Mouse (Mus musculus): ENCODE measurements around the gene Nrros. TPM values are rescaled to one million over a fixed set of nuclear protein-coding genes. Genes with fewer than 3 reads are reported as not detected.

Nrros gene
- polyA plus RNA-seq, 1 experiment from 2014 or later, result 7.4 TPM

GRCm38 (mm10) chr16:32164396-32165027, 882 bp downstream of the Nrros start:
- Histone ChIP-seq H3K36me3 (ENCODE audit: control insufficient read depth, insufficient read depth, low read length) (no peaks in the 10 kb centered on the region), H3K27me3 (ENCODE audit: control insufficient read depth, insufficient read depth, low read length) (peaks cover 3% of the 10 kb centered on the region; the same call in 1 of the 2 replicates), H3K9me3 (ENCODE audit: control insufficient read depth, low read length) (no peaks in the 10 kb centered on the region), H3K27ac (ENCODE audit: low read depth, low read length) (no peak overlapping the region), H3K4me1 (ENCODE audit: control insufficient read depth, insufficient read depth, low read length) (peaks cover 5% of the 10 kb centered on the region; the same call in 1 of the 2 replicates), H3K4me2 (peak overlapping the region; percentile 44; the same call in 1 of the 2 replicates), H3K4me3 (ENCODE audit: low read depth, low read length) (0 out of 2 replicates have a peak overlapping the region, but pooled peaks have one; percentile 22), H3K9ac (ENCODE audit: low read length) (no peak overlapping the region)
- DNase-seq (ENCODE audit: low spot score, missing footprints), result no peak
- WGBS, result 72% methylated on average over 19 of the region's 19 CpGs
- no peak for ATAC-seq (ENCODE audit: low FRiP score)

- peaks cover 5% of the 10 kb centered on the region; the same call in 1 of the 2 replicates for H3K4me1 ChIP-seq (ENCODE audit: control insufficient read depth, insufficient read depth, low read length)
- H3K9ac ChIP-seq (ENCODE audit: low read length), result no peak overlapping the region
- DNase-seq (ENCODE audit: low spot score, missing footprints), result no peak
- no peak overlapping the region for H3K27ac ChIP-seq (ENCODE audit: low read depth, low read length)
- H3K27me3 ChIP-seq (ENCODE audit: control insufficient read depth, insufficient read depth, low read length), result peaks cover 3% of the 10 kb centered on the region; the same call in 1 of the 2 replicates
- 82% methylated on average over 5 of the region's 5 CpGs for WGBS
- no peaks in the 10 kb centered on the region for H3K36me3 ChIP-seq (ENCODE audit: control insufficient read depth, insufficient read depth, low read length)
- no peak overlapping the region for H3K4me3 ChIP-seq (ENCODE audit: low read depth, low read length)
- H3K4me2 ChIP-seq, result no peak overlapping the region
- no peaks in the 10 kb centered on the region for H3K9me3 ChIP-seq (ENCODE audit: control insufficient read depth, low read length)
- no peak for ATAC-seq (ENCODE audit: low FRiP score)
Observed at GRCm38 (mm10) chr16:32163891-32164290, 1.5 kb downstream of the Nrros start.

- H3K4me2 ChIP-seq, result no peak overlapping the region
- H3K4me3 ChIP-seq (ENCODE audit: low read depth, low read length), result no peak overlapping the region
- no peak overlapping the region for H3K27ac ChIP-seq (ENCODE audit: low read depth, low read length)
- ATAC-seq (ENCODE audit: low FRiP score), result no peak
- peaks cover 5% of the 10 kb centered on the region; the same call in 1 of the 2 replicates for H3K4me1 ChIP-seq (ENCODE audit: control insufficient read depth, insufficient read depth, low read length)
- no peak overlapping the region for H3K9ac ChIP-seq (ENCODE audit: low read length)
- peaks cover 3% of the 10 kb centered on the region; the same call in 1 of the 2 replicates for H3K27me3 ChIP-seq (ENCODE audit: control insufficient read depth, insufficient read depth, low read length)
- H3K9me3 ChIP-seq (ENCODE audit: control insufficient read depth, low read length), result no peaks in the 10 kb centered on the region
- H3K36me3 ChIP-seq (ENCODE audit: control insufficient read depth, insufficient read depth, low read length), result no peaks in the 10 kb centered on the region
- 74% methylated on average over 4 of the region's 4 CpGs for WGBS
- no peak for DNase-seq (ENCODE audit: low spot score, missing footprints)
Observed at GRCm38 (mm10) chr16:32163392-32163791, 2.0 kb downstream of the Nrros start.

GRCm38 (mm10) chr16:32160742-32161323, 4.6 kb downstream of the Nrros start:
- DNase-seq (ENCODE audit: low spot score, missing footprints) (no peak), ATAC-seq (ENCODE audit: low FRiP score) (no peak)
- Histone ChIP-seq H3K4me3 (ENCODE audit: low read depth, low read length) (no peak overlapping the region), H3K4me1 (ENCODE audit: control insufficient read depth, insufficient read depth, low read length) (peaks cover 5% of the 10 kb centered on the region; the same call in 1 of the 2 replicates), H3K27me3 (ENCODE audit: control insufficient read depth, insufficient read depth, low read length) (peaks cover 3% of the 10 kb centered on the region; the same call in 1 of the 2 replicates), H3K36me3 (ENCODE audit: control insufficient read depth, insufficient read depth, low read length) (no peaks in the 10 kb centered on the region), H3K9me3 (ENCODE audit: control insufficient read depth, low read length) (no peaks in the 10 kb centered on the region), H3K4me2 (no peak overlapping the region), H3K9ac (ENCODE audit: low read length) (no peak overlapping the region), H3K27ac (ENCODE audit: low read depth, low read length) (no peak overlapping the region)
- 90% methylated on average over 9 of the region's 9 CpGs for WGBS

- ATAC-seq (ENCODE audit: low FRiP score) (no peak), DNase-seq (ENCODE audit: low spot score, missing footprints) (no peak)
- no peaks in the 10 kb centered on the region for H3K27me3 ChIP-seq (ENCODE audit: control insufficient read depth, insufficient read depth, low read length)
- no peak overlapping the region for H3K4me2 ChIP-seq
- no peaks in the 10 kb centered on the region for H3K9me3 ChIP-seq (ENCODE audit: control insufficient read depth, low read length)
- no peak overlapping the region for H3K4me3 ChIP-seq (ENCODE audit: low read depth, low read length)
- no peaks in the 10 kb centered on the region for H3K4me1 ChIP-seq (ENCODE audit: control insufficient read depth, insufficient read depth, low read length)
- 94% methylated on average over 3 of the region's 3 CpGs for WGBS
- H3K36me3 ChIP-seq (ENCODE audit: control insufficient read depth, insufficient read depth, low read length), result no peaks in the 10 kb centered on the region
- H3K27ac ChIP-seq (ENCODE audit: low read depth, low read length), result no peak overlapping the region
- no peak overlapping the region for H3K9ac ChIP-seq (ENCODE audit: low read length)
Observed at GRCm38 (mm10) chr16:32158966-32159365, 6.4 kb downstream of the Nrros start.

- no peak overlapping the region for H3K4me3 ChIP-seq (ENCODE audit: low read depth, low read length)
- ATAC-seq (ENCODE audit: low FRiP score) (no peak), DNase-seq (ENCODE audit: low spot score, missing footprints) (no peak)
- no peak overlapping the region for H3K9ac ChIP-seq (ENCODE audit: low read length)
- H3K4me2 ChIP-seq, result no peak overlapping the region
- H3K4me1 ChIP-seq (ENCODE audit: control insufficient read depth, insufficient read depth, low read length), result no peaks in the 10 kb centered on the region
- H3K27ac ChIP-seq (ENCODE audit: low read depth, low read length), result no peak overlapping the region
- no peaks in the 10 kb centered on the region for H3K27me3 ChIP-seq (ENCODE audit: control insufficient read depth, insufficient read depth, low read length)
- no peaks in the 10 kb centered on the region for H3K36me3 ChIP-seq (ENCODE audit: control insufficient read depth, insufficient read depth, low read length)
- no peaks in the 10 kb centered on the region for H3K9me3 ChIP-seq (ENCODE audit: control insufficient read depth, low read length)
- WGBS, result 89% methylated on average over 2 of the region's 2 CpGs
Observed at GRCm38 (mm10) chr16:32157369-32157768, 8.0 kb downstream of the Nrros start.

GRCm38 (mm10) chr16:32156719-32157118, 8.7 kb downstream of the Nrros start:
- ATAC-seq (ENCODE audit: low FRiP score), result no peak

GRCm38 (mm10) chr16:32154437-32154836, 11.0 kb downstream of the Nrros start:
- Histone ChIP-seq H3K9ac (ENCODE audit: low read length) (no peak overlapping the region), H3K4me1 (ENCODE audit: control insufficient read depth, insufficient read depth, low read length) (no peaks in the 10 kb centered on the region), H3K9me3 (ENCODE audit: control insufficient read depth, low read length) (no peaks in the 10 kb centered on the region), H3K36me3 (ENCODE audit: control insufficient read depth, insufficient read depth, low read length) (no peaks in the 10 kb centered on the region), H3K4me3 (ENCODE audit: low read depth, low read length) (no peak overlapping the region), H3K27ac (ENCODE audit: low read depth, low read length) (no peak overlapping the region), H3K27me3 (ENCODE audit: control insufficient read depth, insufficient read depth, low read length) (no peaks in the 10 kb centered on the region), H3K4me2 (no peak overlapping the region)
- 87% methylated on average over 13 of the region's 13 CpGs for WGBS
- ATAC-seq (ENCODE audit: low FRiP score) (no peak), DNase-seq (ENCODE audit: low spot score, missing footprints) (no peak)

More at GRCm38 (mm10) chr16:32156719-32157118, 8.7 kb downstream of the Nrros start:
- H3K27ac ChIP-seq (ENCODE audit: low read depth, low read length), result no peak overlapping the region
- no peak for DNase-seq (ENCODE audit: low spot score, missing footprints)
- WGBS, result 68% methylated on average over 3 of the region's 3 CpGs
- H3K36me3 ChIP-seq (ENCODE audit: control insufficient read depth, insufficient read depth, low read length), result no peaks in the 10 kb centered on the region
- no peaks in the 10 kb centered on the region for H3K27me3 ChIP-seq (ENCODE audit: control insufficient read depth, insufficient read depth, low read length)
- H3K9ac ChIP-seq (ENCODE audit: low read length), result no peak overlapping the region
- no peak overlapping the region for H3K4me2 ChIP-seq
- H3K9me3 ChIP-seq (ENCODE audit: control insufficient read depth, low read length), result no peaks in the 10 kb centered on the region
- no peaks in the 10 kb centered on the region for H3K4me1 ChIP-seq (ENCODE audit: control insufficient read depth, insufficient read depth, low read length)
- no peak overlapping the region for H3K4me3 ChIP-seq (ENCODE audit: low read depth, low read length)

GRCm38 (mm10) chr16:32153976-32154375, 11.4 kb downstream of the Nrros start:
- no peaks in the 10 kb centered on the region for H3K27me3 ChIP-seq (ENCODE audit: control insufficient read depth, insufficient read depth, low read length)
- no peaks in the 10 kb centered on the region for H3K4me1 ChIP-seq (ENCODE audit: control insufficient read depth, insufficient read depth, low read length)
- H3K36me3 ChIP-seq (ENCODE audit: control insufficient read depth, insufficient read depth, low read length), result no peaks in the 10 kb centered on the region
- no peak overlapping the region for H3K9ac ChIP-seq (ENCODE audit: low read length)
- 76% methylated on average over 1 of the region's 1 CpGs for WGBS
- ATAC-seq (ENCODE audit: low FRiP score) (no peak), DNase-seq (ENCODE audit: low spot score, missing footprints) (peak; percentile 44)
- H3K4me2 ChIP-seq, result no peak overlapping the region
- no peak overlapping the region for H3K4me3 ChIP-seq (ENCODE audit: low read depth, low read length)
- H3K9me3 ChIP-seq (ENCODE audit: control insufficient read depth, low read length), result no peaks in the 10 kb centered on the region
- no peak overlapping the region for H3K27ac ChIP-seq (ENCODE audit: low read depth, low read length)

All from midbrain, embryonic 11.5 days (tissue).